Mouse (Mus musculus): Measurements from ENCODE around the gene Ttc24. TPM values are rescaled to one million over a fixed set of nuclear protein-coding genes. Genes with fewer than 3 reads are reported as not detected.
A peak's percentile ranks its signal among the peaks of the same experiment; 100 is the strongest.

The Ttc24 gene
- polyA plus RNA-seq, 1 experiment from 2014 or later, result not detected

DNA sequence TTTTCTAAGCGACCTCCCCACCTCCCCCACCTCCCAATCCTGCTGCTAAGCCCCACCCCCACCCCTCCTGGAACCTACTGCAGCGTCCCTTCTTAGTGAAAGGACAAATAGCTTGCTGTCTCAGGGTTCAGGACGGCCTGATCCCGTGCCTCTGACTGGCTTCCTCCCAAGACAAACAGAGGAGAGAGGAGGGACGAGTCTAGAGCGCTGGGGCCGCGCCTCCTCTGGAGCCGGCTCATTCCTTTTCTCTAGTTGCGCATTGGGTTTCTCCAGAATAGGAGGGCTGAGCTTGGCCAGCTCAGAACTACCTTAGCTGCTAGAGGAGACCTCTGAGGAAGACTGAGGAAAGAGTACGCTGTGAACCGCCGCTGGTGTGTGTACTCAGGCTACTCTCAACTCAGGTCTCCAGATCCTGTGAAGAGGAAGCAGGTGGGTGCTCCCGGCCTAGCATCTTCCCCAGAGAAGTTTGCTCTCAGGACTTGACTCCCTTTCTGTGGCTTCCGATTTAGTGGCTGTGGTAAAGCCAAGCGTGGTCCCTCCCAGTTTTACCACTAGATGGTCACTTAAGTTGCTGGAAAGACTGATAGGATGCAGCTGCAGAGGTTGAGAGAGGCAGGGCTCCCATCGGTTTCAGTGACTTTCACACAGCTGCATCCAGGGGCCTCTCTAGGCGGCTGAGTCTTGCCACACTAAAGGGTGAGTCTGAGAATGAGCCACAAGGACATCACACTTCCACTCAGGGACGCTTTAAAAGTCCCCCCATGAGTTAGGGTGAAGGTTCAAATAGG, 47.3 kb downstream of the Ttc24 start:
- Histone ChIP-seq H3K27ac (replicated peaks) (no peak overlapping the region), H3K9ac (replicated peaks) (no peak overlapping the region), H3K9me3 (peaks cover under 1% of the 10 kb centered on the region; the same call in 1 of the 2 replicates), H3K36me3 (no peaks in the 10 kb centered on the region), H3K4me3 (no peak overlapping the region), H3K27me3 (peaks cover 58% of the 10 kb centered on the region), H3K4me1 (no peaks in the 10 kb centered on the region), H3K4me2 (replicated peaks) (no peak overlapping the region)
- no peak for ATAC-seq (ENCODE audit: low FRiP score, low read depth)
- WGBS, result 17% methylated on average over 19 of the region's 19 CpGs

DNA sequence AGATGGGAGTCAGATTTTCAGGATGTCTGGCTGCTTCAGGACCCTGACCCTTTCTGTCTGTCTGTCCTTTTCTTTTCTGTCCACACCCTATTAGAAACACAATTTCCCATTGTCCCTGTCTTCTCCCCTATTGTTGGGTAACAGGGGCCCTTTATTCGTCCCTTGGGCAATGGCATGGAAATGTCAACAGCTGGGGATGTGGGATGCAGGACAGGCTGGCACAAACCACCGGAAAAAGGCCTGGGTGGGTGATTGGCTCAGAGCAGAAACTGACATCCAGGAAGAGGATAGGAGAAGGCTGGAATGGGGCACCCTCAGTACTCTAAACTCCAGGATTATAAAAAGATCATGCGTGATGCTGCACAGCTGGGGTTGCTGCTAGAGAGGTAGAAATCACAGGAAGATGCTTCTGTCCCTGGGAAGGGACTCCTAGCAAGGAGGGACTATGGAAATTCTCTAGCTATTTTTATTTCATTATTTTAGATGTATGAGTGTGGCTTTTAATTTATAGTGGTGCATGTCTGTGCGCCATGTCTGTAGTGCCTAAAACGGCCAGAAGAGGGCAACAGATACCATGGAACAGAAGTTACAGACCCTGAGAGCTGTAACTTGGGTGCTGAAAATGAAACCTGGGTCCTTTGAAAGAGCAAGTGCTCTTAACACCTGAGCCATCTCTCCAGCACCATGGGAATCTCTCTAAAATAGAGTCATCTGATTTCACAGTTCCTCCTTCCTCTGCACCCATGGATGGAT, 50.5 kb downstream of the Ttc24 start, which contains the start of gene Hapln2:
Hapln2 (minus strand) TSS at position 150 of the 753 bp plus-strand sequence.
- Histone ChIP-seq H3K9ac (replicated peaks) (no peak within 1 kb of the TSS), H3K9me3 (peaks cover 2% of the 10 kb centered on the region; the same call in 1 of the 2 replicates), H3K27ac (replicated peaks) (no peak within 1 kb of the TSS), H3K4me2 (replicated peaks) (no peak within 1 kb of the TSS), H3K4me3 (no peak within 1 kb of the TSS), H3K27me3 (peaks cover 79% of the 10 kb centered on the region), H3K4me1 (peaks cover 15% of the 10 kb centered on the region), H3K36me3 (no peaks in the 10 kb centered on the region)
- WGBS, result 55% methylated on average over 5 of the region's 5 CpGs
- no peak for ATAC-seq (ENCODE audit: low FRiP score, low read depth)

DNA sequence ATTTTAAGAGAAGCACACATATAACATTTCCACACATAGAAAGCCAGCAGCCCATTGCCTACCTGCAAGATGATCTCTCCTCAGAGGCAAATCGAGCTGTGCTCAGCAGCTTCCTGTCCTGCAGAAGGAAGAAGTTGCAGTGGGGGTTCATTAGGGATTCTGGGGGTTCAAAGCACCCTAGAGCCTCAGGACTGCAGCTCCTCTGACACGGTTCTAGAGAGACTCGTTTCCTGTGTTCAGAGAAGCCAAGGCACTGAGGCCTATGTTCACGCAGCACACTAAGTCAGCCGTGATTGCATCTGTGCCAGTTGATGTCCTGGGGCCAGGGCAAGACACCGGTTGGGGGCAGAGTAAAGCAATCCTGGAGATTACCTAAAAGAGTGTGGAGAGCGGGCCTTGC, 51.3 kb downstream of the Ttc24 start:
- peaks cover 19% of the 10 kb centered on the region for H3K4me1 ChIP-seq
- H3K27me3 ChIP-seq, result peaks cover 85% of the 10 kb centered on the region
- H3K4me3 ChIP-seq, result no peak overlapping the region
- no peak overlapping the region for H3K4me2 ChIP-seq (replicated peaks)
- WGBS, result 68% methylated on average over 7 of the region's 7 CpGs
- H3K36me3 ChIP-seq, result no peaks in the 10 kb centered on the region
- ATAC-seq (ENCODE audit: low FRiP score, low read depth), result no peak
- peaks cover 2% of the 10 kb centered on the region; the same call in 1 of the 2 replicates for H3K9me3 ChIP-seq
- no peak overlapping the region for H3K27ac ChIP-seq (replicated peaks)
- H3K9ac ChIP-seq (replicated peaks), result no peak overlapping the region

DNA sequence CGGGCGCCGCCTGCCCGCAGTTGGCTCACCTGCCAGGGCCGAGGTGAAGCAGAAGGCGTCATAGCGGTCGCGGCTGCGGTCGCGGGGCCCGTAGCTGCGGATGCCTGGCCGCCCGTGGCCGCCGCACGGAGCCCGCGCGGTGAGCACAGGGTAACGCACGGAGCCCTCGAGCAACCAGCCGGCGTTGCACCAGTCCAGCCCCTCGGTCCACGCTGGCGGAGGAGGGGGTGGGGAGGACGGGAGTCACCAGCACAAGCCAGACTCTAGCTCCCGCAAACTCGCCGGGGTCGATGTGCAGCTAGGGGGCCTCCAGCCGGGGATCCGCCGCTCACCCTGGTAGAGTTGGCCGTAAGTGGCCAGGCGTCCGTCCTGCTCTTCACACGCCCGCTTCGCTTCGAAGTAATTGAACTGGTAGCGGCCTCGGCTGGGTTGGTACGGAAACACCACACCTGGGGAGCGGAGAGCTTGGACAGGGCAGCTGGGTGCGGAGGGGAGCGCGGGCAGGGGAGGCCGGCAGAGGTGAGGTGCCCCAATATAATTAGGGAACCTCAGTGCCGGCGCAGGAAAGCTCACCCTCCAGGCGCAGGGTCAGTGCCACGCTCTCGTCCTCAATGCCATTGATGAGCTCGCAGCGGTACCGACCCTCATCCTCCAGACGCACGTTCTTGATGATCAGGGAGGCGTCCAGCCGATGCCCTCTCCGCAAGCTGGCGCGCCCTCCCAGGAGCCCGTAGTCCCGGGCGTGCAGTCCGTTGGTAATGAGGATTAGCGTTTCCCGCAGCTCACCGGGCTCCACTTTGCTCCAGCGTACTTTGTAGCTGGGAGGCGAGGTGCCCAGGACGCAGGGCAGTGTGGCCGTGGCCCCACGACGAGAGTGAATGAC, 54.7 kb downstream of the Ttc24 start:
- Histone ChIP-seq H3K27ac (replicated peaks) (no peak overlapping the region), H3K4me1 (peaks cover 19% of the 10 kb centered on the region), H3K9ac (replicated peaks) (peak overlapping the region; percentile 52; the same call in 1 of the 2 replicates), H3K36me3 (no peaks in the 10 kb centered on the region), H3K4me2 (replicated peaks) (peak overlapping the region; percentile 98), H3K27me3 (peaks cover 84% of the 10 kb centered on the region), H3K9me3 (peaks cover 2% of the 10 kb centered on the region; the same call in 1 of the 2 replicates), H3K4me3 (peak overlapping the region; percentile 57)
- ATAC-seq (ENCODE audit: low FRiP score, low read depth), result peak; percentile 80
- WGBS, result under 1% methylated on average over 81 of the region's 81 CpGs

DNA sequence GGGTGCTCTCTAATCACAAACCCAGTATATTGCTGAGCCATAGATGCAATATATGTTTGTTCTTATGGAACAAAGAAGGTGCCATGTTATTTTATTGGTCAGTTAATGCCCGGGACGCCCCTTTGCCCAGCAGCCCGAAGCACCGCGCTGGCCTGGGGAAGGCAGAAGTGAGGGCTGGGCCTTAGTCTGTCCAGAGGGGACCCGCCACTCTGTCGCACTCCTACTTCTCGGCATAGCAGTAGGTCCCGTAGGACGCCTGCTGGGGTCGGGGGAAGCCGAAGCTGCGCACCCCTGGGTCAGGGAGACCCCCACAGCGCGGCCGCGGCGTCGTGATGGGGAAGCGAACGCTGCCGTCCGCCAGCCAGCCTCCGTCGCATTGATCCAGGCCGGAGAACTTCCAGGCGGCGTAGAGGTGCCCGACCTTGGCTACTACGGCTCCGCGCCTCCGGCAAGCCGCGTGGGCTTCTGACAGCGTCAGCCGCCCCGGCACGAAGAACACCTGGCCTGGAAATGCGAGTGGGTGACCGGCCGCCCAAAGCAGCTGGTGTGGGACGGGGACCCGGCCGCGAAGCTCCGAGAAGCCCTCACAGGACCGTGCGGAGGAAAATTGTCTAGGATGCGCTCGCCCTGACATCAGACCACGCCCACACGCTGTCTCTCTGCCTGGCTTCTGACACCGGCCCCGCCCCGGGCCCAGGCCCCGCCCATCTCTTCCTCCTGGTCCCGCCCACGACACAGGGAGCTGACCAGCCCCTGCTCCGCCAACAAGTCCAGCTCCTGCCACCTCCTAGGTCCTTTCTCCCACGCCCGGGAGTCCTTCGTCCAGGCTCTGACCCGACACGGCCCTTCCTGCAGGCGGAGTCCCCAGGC, 55.5 kb downstream of the Ttc24 start:
- H3K4me1 ChIP-seq, result peaks cover 19% of the 10 kb centered on the region
- 1% methylated on average over 61 of the region's 66 CpGs for WGBS
- ATAC-seq (ENCODE audit: low FRiP score, low read depth), result peak; percentile 91

More for the DNA sequence above, 55.5 kb downstream of the Ttc24 start:
- Histone ChIP-seq H3K9ac (replicated peaks) (peak overlapping the region; percentile 52), H3K36me3 (no peaks in the 10 kb centered on the region), H3K4me2 (replicated peaks) (peak overlapping the region; percentile 98), H3K27me3 (peaks cover 83% of the 10 kb centered on the region), H3K4me3 (peak overlapping the region; percentile 57), H3K9me3 (0 out of 2 replicates have a peak, but pooled peaks cover 2% of the 10 kb centered on the region), H3K27ac (replicated peaks) (no peak overlapping the region)

Other genes with a start within 250 kb of the Ttc24 start
- not detected in 2 replicates for gene Sh2d2a, start 231.5 kb downstream of the Ttc24 start, polyA plus RNA-seq (2016; fragmentation: Nextera tagmentation; extraction: Ambion mirVana)
- 15.7 and 15.9 TPM in 2 replicates for gene Prcc, start 192.7 kb downstream of the Ttc24 start, polyA plus RNA-seq (2016; fragmentation: Nextera tagmentation; extraction: Ambion mirVana)
- gene Hdgf, start 172.0 kb downstream of the Ttc24 start, polyA plus RNA-seq (2016; fragmentation: Nextera tagmentation; extraction: Ambion mirVana), result 233 and 243 TPM in 2 replicates
- 73.5 and 77.8 TPM in 2 replicates for gene Mrpl24, start 158.8 kb downstream of the Ttc24 start, polyA plus RNA-seq (2016; fragmentation: Nextera tagmentation; extraction: Ambion mirVana)
- gene Isg20l2, start 148.0 kb downstream of the Ttc24 start, polyA plus RNA-seq (2016; fragmentation: Nextera tagmentation; extraction: Ambion mirVana), result 78.7 and 79.0 TPM in 2 replicates
- 23.5 and 24.2 TPM in 2 replicates for gene Rrnad1, start 147.6 kb downstream of the Ttc24 start, polyA plus RNA-seq (2016; fragmentation: Nextera tagmentation; extraction: Ambion mirVana)
- gene Crabp2, start 129.6 kb downstream of the Ttc24 start, polyA plus RNA-seq (2016; fragmentation: Nextera tagmentation; extraction: Ambion mirVana), result 291 and 335 TPM in 2 replicates
- 183 and 196 TPM in 2 replicates for gene Nes, start 107.2 kb downstream of the Ttc24 start, polyA plus RNA-seq (2016; fragmentation: Nextera tagmentation; extraction: Ambion mirVana)
- gene Bcan, start 78.1 kb downstream of the Ttc24 start, polyA plus RNA-seq (2016; fragmentation: Nextera tagmentation; extraction: Ambion mirVana), result 0.63 and 1.1 TPM in 2 replicates
- gene Hapln2, start 50.7 kb downstream of the Ttc24 start, polyA plus RNA-seq (2016; fragmentation: Nextera tagmentation; extraction: Ambion mirVana), result 0.13 and 0.43 TPM in 2 replicates
- gene Gpatch4, start 35.2 kb downstream of the Ttc24 start, polyA plus RNA-seq (2016; fragmentation: Nextera tagmentation; extraction: Ambion mirVana), result 26.5 and 27.1 TPM in 2 replicates
- gene Naxe, start 19.8 kb downstream of the Ttc24 start, polyA plus RNA-seq (2016; fragmentation: Nextera tagmentation; extraction: Ambion mirVana), result 124 and 128 TPM in 2 replicates
- 20.7 and 20.8 TPM in 2 replicates for gene Iqgap3, start 3.7 kb upstream of the Ttc24 start, polyA plus RNA-seq (2016; fragmentation: Nextera tagmentation; extraction: Ambion mirVana)
- 15.1 and 17.6 TPM in 2 replicates for gene Mef2d, start 64.1 kb upstream of the Ttc24 start, polyA plus RNA-seq (2016; fragmentation: Nextera tagmentation; extraction: Ambion mirVana)
- gene Rhbg, start 176.4 kb upstream of the Ttc24 start, polyA plus RNA-seq (2016; fragmentation: Nextera tagmentation; extraction: Ambion mirVana), result 0.26 TPM in 1 of 2 replicates, not detected in the other
- gene Gm38392, start 208.9 kb upstream of the Ttc24 start, polyA plus RNA-seq (2016; fragmentation: Nextera tagmentation; extraction: Ambion mirVana), result not detected in 2 replicates
- 10.9 and 12.8 TPM in 2 replicates for gene Tsacc, start 218.7 kb upstream of the Ttc24 start, polyA plus RNA-seq (2016; fragmentation: Nextera tagmentation; extraction: Ambion mirVana)
- gene Cct3, start 218.8 kb upstream of the Ttc24 start, polyA plus RNA-seq (2016; fragmentation: Nextera tagmentation; extraction: Ambion mirVana), result 606 and 646 TPM in 2 replicates
- gene Glmp, start 246.7 kb upstream of the Ttc24 start, polyA plus RNA-seq (2016; fragmentation: Nextera tagmentation; extraction: Ambion mirVana), result 104 and 128 TPM in 2 replicates